Mouse (Mus musculus) brain, embryonic 18.5 days (tissue): ENCODE measurements around the gene Foxo6.

Source experiments
- DNase-seq: peaks from one replicate; pipeline ENCODE4 v3.0.0-alpha.2; 2012; ENCODE audit warnings: low read depth, low spot score

The Foxo6 gene

GRCm38 (mm10) chr4:120287290-120288111 is at the start of gene Foxo6:
TSS of gene Foxo6 (minus strand) at chr4:120287349.
- peak; percentile 90 for DNase-seq

- DNase-seq: no peak
Observed at GRCm38 (mm10) chr4:120334316-120334715, 47.2 kb upstream of the Foxo6 start.

- peak; percentile 24 for DNase-seq
Observed at GRCm38 (mm10) chr4:120332934-120333421, 45.8 kb upstream of the Foxo6 start.

GRCm38 (mm10) chr4:120332405-120332933 is 45.3 kb upstream of the Foxo6 start:
- DNase-seq: no peak

- DNase-seq: no peak
Observed at GRCm38 (mm10) chr4:120331992-120332391, 44.8 kb upstream of the Foxo6 start.

GRCm38 (mm10) chr4:120331541-120331940 is 44.4 kb upstream of the Foxo6 start:
- no peak for DNase-seq

- DNase-seq: no peak
Observed at GRCm38 (mm10) chr4:120325748-120326147, 38.6 kb upstream of the Foxo6 start.

GRCm38 (mm10) chr4:120325051-120325450 is 37.9 kb upstream of the Foxo6 start:
- DNase-seq: no peak

- no peak for DNase-seq
Observed at GRCm38 (mm10) chr4:120323858-120324257, 36.7 kb upstream of the Foxo6 start.

GRCm38 (mm10) chr4:120323198-120323597 is 36.0 kb upstream of the Foxo6 start:
- DNase-seq: no peak

GRCm38 (mm10) chr4:120317541-120317940 is 30.4 kb upstream of the Foxo6 start:
- DNase-seq: no peak

- no peak for DNase-seq
Observed at GRCm38 (mm10) chr4:120316716-120317115, 29.6 kb upstream of the Foxo6 start.

GRCm38 (mm10) chr4:120314571-120314970 is 27.4 kb upstream of the Foxo6 start:
- DNase-seq: no peak

GRCm38 (mm10) chr4:120313309-120313708 is 26.2 kb upstream of the Foxo6 start:
- DNase-seq: no peak

GRCm38 (mm10) chr4:120304580-120304979 is 17.4 kb upstream of the Foxo6 start:
- no peak for DNase-seq

- no peak for DNase-seq
Observed at GRCm38 (mm10) chr4:120299287-120299686, 12.1 kb upstream of the Foxo6 start.

GRCm38 (mm10) chr4:120291106-120291822 is 4.1 kb upstream of the Foxo6 start:
- no peak for DNase-seq

GRCm38 (mm10) chr4:120290486-120290885 is 3.3 kb upstream of the Foxo6 start:
- DNase-seq: no peak

- no peak for DNase-seq
Observed at GRCm38 (mm10) chr4:120289181-120289965, 2.2 kb upstream of the Foxo6 start.

GRCm38 (mm10) chr4:120286761-120287241 is 348 bp downstream of the Foxo6 start:
- no peak for DNase-seq

GRCm38 (mm10) chr4:120285730-120286129 is 1.4 kb downstream of the Foxo6 start:
- no peak for DNase-seq
